ENCODE assay signal across 8 mouse cellular contexts in genomic region chr2:133554286-133555021, GRCm38 (mm10). TPM values are rescaled to one million over a fixed set of nuclear protein-coding genes. Genes with fewer than 3 reads are reported as not detected.
DNase-seq lines count a peak whose midpoint lies in the region; ATAC-seq and TF ChIP-seq lines count a peak whose summit lies in the region.

No protein-coding gene starts in this region.

- under 1% methylated on average over 48 of the region's 55 CpGs for whole genome bisulfite sequencing in intestine, embryonic 14.5 days
- WGBS in lung, adult 2 months = 4% methylated on average over 55 of the region's 55 CpGs

- ATAC-seq in intestine, embryonic 14.5 days (replicated peaks; ENCODE audit: low FRiP score, low TSS enrichment, low read depth) = peak; percentile 83

- intact Hi-C loops in gastrocnemius, postnatal 36 days (cut with DNase I) = loop anchor here (5.0 to 10.0 kb wide), 2 partner anchors 117 to 470 kb away; no protein-coding TSS in a partner anchor

- DNase-seq in ZHBTc4 (ENCODE audit: low read depth, low spot score) = peak; percentile 80
- peak; percentile 25 to 29 for DNase-seq in gastrocnemius, postnatal 36 days
- DNase-seq in intestine, embryonic 14.5 days (ENCODE audit: low spot score) = peak; percentile 86
- DNase-seq in lung, adult 2 months = peak; percentile 23
- DNase-seq in ovary, postnatal 10 days (ENCODE audit: low spot score) = peak; percentile 11
- DNase-seq in c-Kit-positive CD71-positive TER-119-positive erythroid progenitor cells, embryonic 14.5 days (ENCODE audit: low spot score) = no peak
- DNase-seq in layer of hippocampus, postnatal 25 days (ENCODE audit: extremely low spot score in 1 of 2, low spot score in 1 of 2) = no peak

- peak overlapping the region; percentile 60 for H3K4me3 ChIP-seq in brown adipose tissue, adult 24 weeks (ENCODE audit: insufficient read depth, low read depth, low read length)
- H3K4me3 ChIP-seq in intestine, embryonic 14.5 days (ENCODE audit: low read depth, low read length) = peak overlapping the region; percentile 70
- H3K4me3 ChIP-seq in lung, adult 2 months (replicated peaks; ENCODE audit: extremely low read depth, low read depth, low read length) = peak overlapping the region; percentile 60

- H3K9ac ChIP-seq in intestine, embryonic 14.5 days (ENCODE audit: low read length) = peak overlapping the region; percentile 41

- H3K9me3 ChIP-seq in intestine, embryonic 14.5 days (ENCODE audit: control insufficient read depth, low read length) = no peaks in the 10 kb centered on the region

- TF ChIP-seq POLR2A in lung, adult 2 months (IDR thresholded peaks at IDR 0.05; ENCODE audit: borderline replicate concordance, extremely low read depth, low read depth, low read length) = no peak

- H3K27ac ChIP-seq in brown adipose tissue, adult 24 weeks (replicated peaks; ENCODE audit: low read depth, low read length) = no peak overlapping the region
- H3K27ac ChIP-seq in intestine, embryonic 14.5 days (ENCODE audit: low read depth) = no peak overlapping the region; the same call in 1 of the 2 replicates

- peak overlapping the region; percentile 90 for H3K4me2 ChIP-seq in intestine, embryonic 14.5 days (ENCODE audit: low read length)

- H3K27me3 ChIP-seq in intestine, embryonic 14.5 days (replicated peaks; ENCODE audit: control insufficient read depth, insufficient read depth, low read length) = peaks cover 39% of the 10 kb centered on the region

- TF ChIP-seq CTCF in lung, adult 2 months (IDR thresholded peaks at IDR 0.05; ENCODE audit: insufficient read depth, low read length) = no peak

- H3K4me1 ChIP-seq in brown adipose tissue, adult 24 weeks (ENCODE audit: control insufficient read depth, insufficient read depth, insufficient read length, low read length) = no peaks in the 10 kb centered on the region; the same call in none of the 2 replicates
- no peaks in the 10 kb centered on the region; the same call in 1 of the 2 replicates for H3K4me1 ChIP-seq in intestine, embryonic 14.5 days (replicated peaks; ENCODE audit: control insufficient read depth, insufficient read depth, low read length)
- peaks cover 2% of the 10 kb centered on the region; the same call in 1 of the 2 replicates for H3K4me1 ChIP-seq in lung, adult 2 months (ENCODE audit: control insufficient read depth, insufficient read depth, low read length)

- no peaks in the 10 kb centered on the region for H3K36me3 ChIP-seq in intestine, embryonic 14.5 days (ENCODE audit: control insufficient read depth, insufficient read depth, low read length)

RNA-seq across cellular contexts. Expression of gene Bmp2, which starts 2.5 kb away (rescaled TPM):
- 0.75 and 0.96 TPM in 2 replicates for polyA plus RNA-seq in brown adipose tissue, adult 24 weeks (2012; ENCODE audit: insufficient read depth, insufficient read length, missing spikeins)
- total RNA-seq in gastrocnemius, postnatal 36 days (2021) = 1 to 10 TPM; 1.4 to 1.5 TPM
- 10.3 and 11.7 TPM in 2 replicates for polyA plus RNA-seq in intestine, embryonic 14.5 days (2014; fragmentation: Nextera tagmentation; extraction: Ambion mirVana)
- polyA plus RNA-seq in lung, adult 2 months (2012; rRNA removed) = 4.0 and 5.9 TPM in 2 replicates
- total RNA-seq in layer of hippocampus, postnatal 25 days (2021) = 1 to 10 TPM; 2.5 to 3.0 TPM

Comparison
In these comparisons a context has a peak if more than half of its experiments do, and no peak if none do; other contexts are left out.
1. DNase-seq: peak in ZHBTc4 (single experiment), gastrocnemius, postnatal 36 days (2 of 2), intestine, embryonic 14.5 days (single experiment), lung, adult 2 months (single experiment) and ovary, postnatal 10 days (single experiment); none in c-Kit-positive CD71-positive TER-119-positive erythroid progenitor cells, embryonic 14.5 days (single experiment) and layer of hippocampus, postnatal 25 days (0 of 2).
2. Peak in every context shown above with its lines, with median percentiles within 50 percentile points of each other: H3K4me3 ChIP-seq.